Mouse (Mus musculus) cerebral cortex, adult 2 months (tissue): ENCODE measurements around the gene 4931414P19Rik.

ENCODE experiments used
- WGBS: fragments of 180-500 bp; shearing (Covaris S2); methylation state at CpG from one replicate; pipeline ENCODE4 v1.1.7; 2018; 5-methylcytosine and 5-hydroxymethylcytosine counted together

4931414P19Rik gene

DNA sequence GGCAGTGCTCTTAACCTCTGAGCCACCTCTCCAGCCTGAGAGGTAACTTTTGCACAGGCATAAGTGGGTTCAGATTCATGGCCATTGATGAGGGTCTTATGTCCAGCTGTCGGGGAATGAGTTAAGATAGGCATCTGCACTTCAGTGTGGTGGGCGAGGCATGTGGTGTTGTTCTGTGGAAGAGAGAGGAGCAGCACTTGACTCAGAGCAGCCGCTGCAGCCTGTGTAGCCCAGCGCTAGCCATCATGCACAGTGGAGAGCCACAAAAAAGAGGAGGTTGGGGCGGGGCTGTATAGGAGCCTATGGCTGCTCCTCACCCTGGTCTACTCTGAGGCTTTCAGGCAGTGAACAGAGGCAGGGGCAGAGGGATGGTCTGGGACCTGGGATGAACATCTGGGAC lies 22.3 kb upstream of the 4931414P19Rik start:
- 87% methylated on average over 5 of the region's 5 CpGs for WGBS

DNA sequence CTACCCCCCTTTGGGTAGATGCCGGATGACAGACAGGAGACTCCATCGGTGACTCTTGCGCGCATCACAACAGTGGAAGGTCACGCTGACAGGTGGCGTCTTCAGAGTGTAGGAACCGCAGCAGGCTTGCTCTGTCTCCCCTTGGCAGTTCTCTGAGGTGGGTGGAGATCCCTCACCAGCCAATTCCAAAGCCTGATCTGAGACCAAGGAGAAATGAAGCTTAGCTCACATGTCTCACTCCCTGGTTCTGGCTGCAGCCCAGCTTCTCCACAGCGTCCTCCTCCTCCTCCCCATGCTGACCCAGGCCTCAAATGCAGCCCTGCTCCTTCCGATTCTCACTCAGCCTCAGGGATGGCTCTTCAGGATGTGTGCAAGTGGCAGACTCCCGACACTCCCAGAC lies 19.2 kb upstream of the 4931414P19Rik start:
- WGBS: 61% methylated on average over 10 of the region's 10 CpGs

DNA sequence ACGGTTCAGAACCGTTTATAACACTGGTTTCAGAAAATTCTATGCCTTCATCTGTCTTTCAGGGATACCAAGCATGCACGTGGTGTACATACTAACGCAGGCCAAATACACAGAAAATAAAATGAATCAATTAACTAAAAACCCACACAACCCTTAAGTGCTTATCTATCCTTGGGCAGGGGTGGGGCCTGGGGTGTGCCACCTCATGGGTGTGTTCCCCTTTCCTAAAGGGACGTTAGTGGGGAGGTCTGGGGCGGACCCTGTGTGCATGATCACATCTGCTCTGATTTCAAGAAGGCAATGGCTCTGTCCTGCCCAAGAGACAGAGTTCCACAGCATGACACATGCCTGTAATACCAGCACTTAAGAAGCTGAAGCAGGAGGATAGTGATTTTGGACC lies 17.5 kb upstream of the 4931414P19Rik start:
- 88% methylated on average over 6 of the region's 6 CpGs for WGBS

DNA sequence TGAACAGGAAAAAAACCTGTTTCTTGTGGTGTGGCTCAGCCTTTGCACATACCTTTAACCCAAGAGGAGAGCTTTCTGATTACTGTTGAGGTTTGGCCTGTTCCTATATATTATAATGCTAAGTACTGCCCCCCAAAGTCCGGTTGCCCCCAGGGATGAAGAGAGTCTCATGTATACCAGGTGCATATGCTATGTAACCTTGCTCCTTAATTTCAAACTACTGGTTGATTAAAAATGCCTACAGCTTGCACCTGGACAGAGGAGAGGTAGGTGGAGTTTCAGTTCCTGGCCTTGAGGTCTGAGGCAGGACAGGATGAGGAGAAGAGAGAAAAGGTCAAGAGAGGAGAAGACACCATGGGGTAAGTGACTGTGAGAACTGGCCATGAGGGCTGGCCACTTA lies 15.3 kb upstream of the 4931414P19Rik start, which contains the start of gene Psmb11:
Gene Psmb11, plus strand, starts transcription at position 301 of the 400 bp plus-strand sequence.
- 89% methylated on average over 1 of the region's 1 CpGs for WGBS

DNA sequence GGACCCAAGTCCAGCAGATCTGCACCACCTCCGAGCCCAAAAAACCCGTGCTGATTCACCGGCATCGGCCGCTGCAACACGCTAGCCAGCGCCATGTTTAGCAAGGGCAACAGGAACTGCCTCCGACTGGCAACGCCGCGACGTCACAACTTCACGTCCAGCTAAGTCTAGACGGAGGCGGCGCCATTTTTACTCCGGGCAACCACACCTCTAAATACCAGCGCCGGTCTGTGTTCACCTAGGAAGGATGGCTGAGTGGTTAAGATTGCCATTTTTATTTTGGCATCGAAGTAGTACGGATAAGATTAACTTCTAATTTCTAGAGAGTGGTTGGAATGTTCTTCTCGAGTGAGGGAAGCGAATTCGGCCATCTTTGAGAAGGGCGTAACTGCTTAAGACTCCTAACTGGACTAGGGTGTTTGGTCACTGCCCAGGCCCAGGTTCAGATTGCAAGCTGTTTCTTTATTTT lies 12.1 kb upstream of the 4931414P19Rik start, which contains the start of gene Psmb5:
Gene Psmb5, minus strand, starts transcription at position 126 of the 469 bp plus-strand sequence.
- WGBS: under 1% methylated on average over 25 of the region's 25 CpGs

DNA sequence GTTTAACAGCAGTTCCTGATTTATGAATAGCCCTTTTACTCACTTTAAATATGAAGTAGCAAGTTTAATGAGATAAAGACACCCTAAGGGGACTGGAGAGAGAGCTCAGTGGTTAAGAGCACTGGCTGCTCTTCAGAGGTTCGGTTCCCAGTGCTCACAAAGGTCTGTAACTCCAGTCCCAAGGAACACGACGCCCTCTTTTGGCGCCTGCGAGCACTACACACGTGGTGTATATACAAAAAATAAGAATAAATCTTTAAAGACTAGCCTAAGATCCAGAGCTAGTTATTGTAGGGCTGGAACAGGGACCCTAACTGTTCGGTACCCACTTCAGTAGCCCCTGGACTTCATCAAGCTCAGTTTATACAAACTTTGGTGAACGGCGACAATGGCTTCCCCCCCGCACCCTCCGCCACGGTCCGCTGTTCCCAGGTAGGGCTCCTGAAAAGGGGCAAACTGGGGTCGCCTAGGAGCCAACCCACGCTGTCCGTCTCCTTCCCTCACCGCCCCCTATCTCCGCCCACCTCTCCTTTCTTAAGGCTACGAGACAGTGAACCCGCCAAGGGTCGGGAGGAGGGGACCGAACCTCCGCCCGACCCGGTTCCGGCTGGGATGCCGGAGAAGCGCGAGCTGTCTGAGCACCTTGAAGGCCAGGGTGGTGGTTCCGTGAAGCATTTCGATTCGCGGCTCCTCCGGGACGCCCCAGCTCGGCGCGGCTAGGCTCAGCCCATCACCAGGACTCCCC lies 11.5 kb upstream of the 4931414P19Rik start:
- 2% methylated on average over 38 of the region's 38 CpGs for WGBS

DNA sequence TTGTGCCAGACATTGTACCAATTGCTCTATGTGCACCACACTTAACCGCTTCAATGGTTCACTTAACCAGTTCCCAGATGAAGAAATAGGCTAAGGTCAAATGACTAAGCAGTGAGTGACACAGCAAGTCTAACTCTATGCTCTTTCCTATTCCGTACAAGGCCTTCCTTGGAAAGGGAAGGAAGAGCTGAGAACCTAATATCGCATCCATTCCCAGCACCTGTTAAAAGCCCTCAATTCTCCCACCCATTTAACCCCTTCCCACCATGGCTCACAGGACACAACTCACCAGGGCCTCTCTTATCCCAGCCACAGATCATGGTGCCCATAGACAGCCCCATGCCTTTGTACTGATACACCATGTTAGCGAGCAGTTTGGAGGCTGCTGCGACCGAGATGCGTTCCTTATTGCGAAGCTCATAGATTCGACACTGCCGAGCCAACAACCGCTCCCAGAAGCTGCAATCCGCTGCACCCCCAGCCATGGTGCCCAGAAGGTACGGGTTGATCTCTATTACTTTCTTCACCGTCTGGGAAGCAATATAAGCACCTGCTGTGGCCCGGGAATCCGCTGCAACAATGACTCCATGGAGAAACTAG lies 10.5 kb upstream of the 4931414P19Rik start:
- 94% methylated on average over 16 of the region's 16 CpGs for WGBS

DNA sequence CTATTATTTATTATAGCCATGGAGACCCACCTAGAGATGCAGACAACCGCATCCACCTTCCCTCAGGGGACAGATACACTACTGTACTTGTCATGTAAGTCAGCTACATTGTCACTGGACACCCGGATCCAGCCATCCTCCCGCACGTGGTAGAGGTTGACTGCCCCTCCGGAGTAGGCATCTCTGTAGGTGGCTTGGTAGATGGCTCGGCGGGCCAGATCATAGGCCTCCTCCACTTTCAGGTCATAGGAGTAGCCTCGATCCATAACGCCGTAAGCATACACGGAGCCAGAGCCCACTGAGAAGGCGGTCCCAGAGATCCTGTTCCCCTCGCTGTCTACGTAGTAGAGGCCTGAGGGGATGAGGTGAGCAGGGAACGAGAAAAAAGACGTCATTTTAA lies 8.3 kb upstream of the 4931414P19Rik start:
- WGBS: 88% methylated on average over 16 of the region's 16 CpGs

DNA sequence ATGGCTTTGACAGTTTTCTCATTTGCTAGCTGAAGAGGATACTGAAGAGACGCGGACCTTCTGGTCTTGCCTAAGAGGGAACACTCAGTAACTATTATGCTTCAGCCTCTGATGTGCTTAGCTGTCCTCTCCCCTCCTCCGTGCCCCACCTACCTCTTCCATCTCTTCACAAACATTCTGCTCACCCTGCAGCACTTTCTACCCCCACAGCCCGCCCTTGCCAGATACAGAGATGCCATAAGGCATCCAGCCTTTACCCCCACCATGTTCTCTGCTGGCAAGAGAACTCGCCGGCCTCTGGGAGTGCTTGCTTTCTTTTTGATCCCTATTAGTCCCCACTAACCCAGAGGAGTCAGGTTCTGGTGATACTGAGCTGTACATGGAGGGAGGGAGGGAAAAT lies 4.9 kb upstream of the 4931414P19Rik start:
- WGBS: 51% methylated on average over 6 of the region's 6 CpGs

DNA sequence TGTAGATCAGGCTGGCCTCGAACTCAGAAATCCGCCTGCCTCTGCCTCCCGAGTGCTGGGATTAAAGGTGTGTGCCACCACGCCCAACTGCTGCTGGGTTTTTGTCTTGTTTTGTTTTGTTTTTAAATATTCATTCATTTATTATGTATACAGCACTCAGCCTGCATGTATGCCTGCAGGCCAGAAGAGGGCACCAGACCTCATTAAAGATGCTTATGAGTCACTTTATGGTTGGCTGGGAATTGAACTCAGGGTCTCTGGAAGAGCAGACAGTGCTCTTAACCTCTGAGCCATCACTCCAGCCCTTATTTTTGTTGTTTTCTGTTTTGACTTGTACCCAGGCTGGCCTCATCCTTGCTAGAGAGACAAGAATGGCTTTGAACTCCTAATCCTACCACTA lies 4.2 kb upstream of the 4931414P19Rik start:
- 81% methylated on average over 4 of the region's 4 CpGs for WGBS

DNA sequence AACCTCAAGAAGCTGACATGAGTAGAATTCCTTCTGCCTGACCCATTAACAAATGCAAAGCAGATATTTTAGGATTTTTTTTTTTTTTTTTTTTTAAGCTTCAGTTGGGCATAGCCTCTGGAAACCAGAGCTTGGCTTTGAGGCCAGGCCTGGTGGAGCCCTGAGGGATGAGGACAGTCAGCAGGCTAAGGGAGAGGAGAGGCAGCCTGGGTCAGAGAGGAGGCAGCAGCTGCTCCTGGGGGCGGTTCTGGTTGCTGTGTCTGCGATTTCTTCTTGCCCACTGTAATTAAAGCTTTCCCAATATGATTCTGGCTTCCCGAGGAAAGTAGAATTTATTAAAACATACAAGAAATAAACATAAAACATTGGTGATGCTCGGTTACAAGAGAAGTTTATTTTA lies 3.5 kb upstream of the 4931414P19Rik start:
- WGBS: 40% methylated on average over 4 of the region's 4 CpGs

DNA sequence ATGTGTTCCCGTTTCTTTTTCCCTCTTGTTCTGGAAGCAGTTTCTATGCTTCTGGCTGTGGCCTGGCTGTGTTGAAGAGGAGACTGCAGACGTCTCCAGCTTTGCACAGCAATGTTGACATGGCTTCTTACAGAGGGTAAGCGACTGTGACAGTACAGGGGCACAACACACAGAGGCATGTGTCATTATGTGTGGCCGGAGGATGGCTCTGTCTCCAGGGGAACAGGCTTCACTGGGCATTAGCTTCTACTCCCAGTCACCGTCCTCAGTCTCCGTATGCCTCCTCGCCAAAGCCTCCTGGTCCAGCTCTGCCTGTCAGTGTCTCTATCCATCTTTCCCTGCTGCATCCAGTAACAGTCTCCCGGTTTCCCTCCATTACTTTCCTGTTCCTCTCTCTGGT lies 1.4 kb upstream of the 4931414P19Rik start:
- 46% methylated on average over 8 of the region's 8 CpGs for WGBS

DNA sequence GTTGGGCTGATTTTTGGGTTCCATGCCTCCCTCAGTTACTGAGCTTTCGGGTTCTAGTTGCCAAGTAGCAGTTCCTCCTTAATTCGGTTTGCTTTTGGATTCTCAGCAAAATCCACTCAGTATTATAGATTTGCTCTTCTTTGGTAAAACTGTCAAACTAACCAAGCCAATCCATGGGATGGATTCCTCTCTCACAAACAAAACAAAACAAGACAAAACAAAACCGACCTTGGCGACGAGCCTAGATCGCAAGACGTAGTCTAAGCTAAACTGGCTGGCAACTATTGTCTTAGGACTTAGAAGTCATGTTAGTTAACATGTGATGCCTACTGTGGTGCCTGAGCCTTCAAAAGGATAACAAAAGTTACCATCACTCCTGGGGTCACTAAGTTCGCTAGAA lies 2.1 kb downstream of the 4931414P19Rik start:
- 70% methylated on average over 8 of the region's 8 CpGs for WGBS

DNA sequence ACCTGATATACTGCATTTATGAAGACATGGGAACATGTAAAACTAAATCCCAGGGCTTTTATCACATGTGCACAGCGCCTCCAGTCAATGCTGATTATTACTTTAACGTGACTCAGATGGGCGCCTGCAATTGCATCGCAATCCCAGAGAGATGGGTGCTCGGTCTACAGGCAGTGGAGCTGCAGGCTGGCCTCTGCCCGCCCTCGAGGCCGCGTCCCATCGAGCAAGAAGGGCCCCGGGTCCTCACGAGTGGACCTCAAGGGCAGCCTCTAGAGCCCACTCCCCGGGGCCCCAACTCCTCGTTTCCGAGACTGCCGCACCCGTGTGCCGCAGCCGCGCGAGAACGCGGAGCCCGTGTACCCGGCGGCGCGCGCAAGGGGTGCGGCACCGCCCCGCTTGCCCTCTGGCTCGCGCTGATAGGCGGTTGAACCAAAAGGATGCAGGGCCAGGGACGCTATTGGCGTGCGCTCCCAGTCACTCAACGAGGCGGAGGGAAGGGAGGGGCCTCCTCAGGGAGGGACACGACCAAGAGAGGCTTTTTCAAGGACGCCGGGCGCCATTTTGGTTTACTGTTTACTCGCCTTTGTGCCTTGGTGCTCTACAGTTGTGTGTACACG lies 2.6 kb downstream of the 4931414P19Rik start:
- WGBS: under 1% methylated on average over 46 of the region's 46 CpGs

DNA sequence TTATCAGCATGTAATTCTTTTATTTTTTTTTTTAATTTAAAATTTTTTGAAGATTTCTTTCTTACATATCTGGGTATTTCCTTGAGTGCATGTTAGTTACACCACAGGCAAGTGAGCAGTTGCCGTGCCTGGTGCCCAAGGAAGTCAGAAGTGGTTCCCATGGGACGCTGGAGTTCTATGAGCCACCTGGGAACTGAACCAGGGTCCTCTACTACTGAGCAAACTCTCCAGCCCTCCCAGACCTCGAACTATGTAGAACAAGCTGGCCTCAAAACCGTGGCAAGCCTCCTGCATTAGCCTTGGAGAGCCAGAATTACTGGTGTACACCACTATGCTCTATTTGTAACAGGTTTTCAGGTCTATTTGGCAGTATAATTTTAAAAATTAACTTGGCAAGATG lies 3.2 kb downstream of the 4931414P19Rik start:
- 40% methylated on average over 4 of the region's 4 CpGs for WGBS

DNA sequence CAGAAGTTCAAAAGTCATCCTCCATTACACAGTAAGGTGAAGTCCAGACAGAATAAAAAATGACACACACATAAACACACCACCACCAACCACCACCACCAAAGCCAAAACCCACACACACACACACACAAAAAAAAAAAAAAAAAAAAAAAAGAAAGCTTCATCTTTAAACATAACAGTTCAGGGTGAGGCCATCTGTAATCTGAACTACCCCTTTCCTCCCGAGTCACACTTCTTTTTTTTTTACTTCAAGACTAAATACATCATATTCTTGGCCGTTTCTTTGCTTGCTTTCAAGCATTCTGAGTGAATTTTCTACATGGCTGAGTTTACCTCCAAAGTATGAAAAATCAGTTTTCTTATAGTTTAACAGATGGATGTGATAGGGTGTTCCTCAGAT lies 4.2 kb downstream of the 4931414P19Rik start:
- 46% methylated on average over 2 of the region's 2 CpGs for WGBS

DNA sequence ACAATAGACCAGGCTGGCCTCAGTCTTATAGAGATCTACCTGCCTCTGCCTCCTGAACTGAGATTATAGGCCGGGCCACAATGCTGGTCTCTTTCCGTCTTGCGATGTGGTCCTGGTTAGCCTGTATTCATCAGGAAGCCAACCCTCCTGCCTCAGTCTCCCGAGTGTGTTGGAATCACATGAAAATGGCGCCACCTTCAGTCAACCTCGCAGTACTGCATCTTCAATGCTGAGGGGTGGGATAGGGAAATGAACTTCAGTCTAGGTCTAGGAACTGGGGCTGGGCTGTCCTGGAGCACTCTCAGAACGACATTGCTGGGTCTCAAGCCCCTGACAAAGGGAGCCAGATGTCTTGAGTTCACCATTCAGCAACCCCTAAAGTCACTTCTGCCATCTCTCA lies 8.7 kb downstream of the 4931414P19Rik start:
- WGBS: 83% methylated on average over 7 of the region's 7 CpGs

DNA sequence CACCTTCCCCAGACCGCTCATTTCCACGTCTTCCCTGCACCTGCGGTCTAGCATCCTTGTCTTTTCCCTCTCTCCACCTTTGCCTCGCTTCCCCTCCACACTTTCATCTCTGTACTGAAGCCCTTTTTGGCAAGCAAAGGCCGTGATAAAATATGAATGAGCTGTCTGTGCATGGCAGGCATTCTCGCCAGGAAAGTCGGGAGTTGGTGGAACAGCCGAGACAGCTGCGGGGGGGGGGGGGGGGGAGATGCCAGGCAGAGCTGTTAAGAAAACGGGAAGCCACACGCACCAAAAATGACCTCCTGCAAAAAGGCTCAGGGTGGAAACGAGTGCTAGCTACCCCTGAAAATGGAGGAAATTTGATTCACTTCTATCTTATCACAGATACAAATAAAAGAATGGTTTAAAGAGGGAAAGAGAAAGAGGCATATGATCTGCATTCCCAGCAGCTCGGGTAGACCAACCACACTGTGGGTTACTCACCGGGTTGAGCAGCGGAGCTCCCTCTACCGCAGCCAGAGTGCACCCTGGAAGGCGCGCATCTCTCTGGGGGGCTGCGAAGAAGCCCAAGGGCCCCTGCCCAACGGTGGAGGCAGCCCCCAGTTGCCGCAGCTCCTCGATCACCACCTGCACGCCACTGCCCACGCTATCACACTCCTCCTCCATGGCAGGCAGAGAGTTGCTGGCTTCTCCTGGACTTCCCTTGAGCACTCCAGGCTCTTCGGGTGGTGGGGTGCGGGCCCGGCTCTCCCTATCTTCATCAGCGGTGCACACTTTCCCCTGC lies 11.0 kb downstream of the 4931414P19Rik start:
- WGBS: 43% methylated on average over 28 of the region's 28 CpGs

DNA sequence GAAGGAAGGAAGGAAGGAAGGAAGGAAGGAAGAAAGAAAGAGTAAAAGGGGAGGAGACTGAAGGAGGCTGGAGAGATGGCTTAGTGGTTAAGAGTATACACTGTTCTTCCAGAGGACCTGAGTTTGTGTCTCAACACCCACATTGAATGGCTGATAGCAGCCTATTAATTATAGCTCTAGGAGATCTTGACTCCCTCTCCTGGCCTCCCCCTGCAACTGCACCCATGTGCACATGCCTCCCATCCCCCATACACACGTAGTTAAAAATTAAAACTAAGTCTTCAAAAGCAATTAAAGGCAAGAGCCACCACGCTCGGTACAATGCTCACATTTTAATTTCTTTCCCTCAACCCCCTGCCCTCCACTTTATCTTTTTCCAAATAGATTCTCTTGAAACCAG lies 11.7 kb downstream of the 4931414P19Rik start:
- 71% methylated on average over 3 of the region's 3 CpGs for WGBS

DNA sequence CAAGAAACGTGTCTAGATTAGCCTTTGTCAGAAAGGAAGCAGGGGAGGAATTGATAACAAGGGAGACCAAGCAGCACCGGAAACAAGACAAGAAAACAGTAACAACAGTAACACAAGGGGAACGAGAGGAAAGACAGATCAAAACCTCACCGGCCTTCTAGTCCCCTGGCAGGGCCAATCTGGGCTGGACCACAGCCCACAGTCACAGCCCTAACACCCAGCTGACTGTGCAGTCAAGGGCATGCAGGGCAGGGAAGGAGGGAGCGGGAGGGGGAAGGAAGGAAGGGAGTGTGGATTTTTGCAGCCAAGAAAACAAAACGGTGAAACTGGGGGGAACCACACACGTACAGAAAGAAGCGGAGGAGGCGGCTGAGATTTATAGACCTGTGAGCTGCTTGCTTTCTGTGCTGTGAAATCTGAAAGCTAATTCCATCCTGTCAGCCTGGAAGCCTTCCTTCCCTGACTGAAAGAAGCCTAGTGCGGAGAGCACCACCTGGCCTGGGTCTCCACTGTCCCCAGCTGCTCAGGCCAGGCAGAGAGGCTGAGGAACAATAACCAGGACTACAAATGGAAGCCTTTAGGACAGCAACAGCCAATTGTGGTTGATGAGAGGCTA lies 13.4 kb downstream of the 4931414P19Rik start:
- 26% methylated on average over 10 of the region's 10 CpGs for WGBS

DNA sequence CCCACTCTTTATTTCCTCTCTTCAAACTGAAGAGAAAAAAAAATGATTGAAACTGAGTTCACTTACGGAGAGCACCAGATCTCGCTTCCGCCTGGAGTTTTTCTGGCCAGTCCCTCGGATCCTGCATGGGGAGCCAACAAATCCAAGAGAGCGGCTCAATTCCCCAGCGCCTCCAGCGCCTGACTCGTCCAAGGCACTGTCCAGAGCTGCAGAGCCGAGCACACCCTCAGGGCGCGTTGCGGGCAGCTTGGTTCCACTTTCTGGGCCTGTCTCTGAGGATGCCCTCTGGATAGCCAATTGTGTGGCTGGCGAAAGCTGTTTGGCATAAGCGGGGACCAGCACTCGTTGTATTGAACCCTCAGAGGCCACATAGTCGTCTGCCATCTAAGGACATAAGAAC lies 14.7 kb downstream of the 4931414P19Rik start:
- 96% methylated on average over 16 of the region's 16 CpGs for WGBS
